ENCODE assay signal across 31 mouse cellular contexts in genomic region chr11:19922208-19922607, GRCm38 (mm10).
"Had no signal": no experiment of that assay in that cellular context is flagged by ENCODE, and none has a peak within 500 bp of the region (broad histone marks: within the 10 kb centered on the region; RNA-seq: fewer than 3 reads in every experiment).

No protein-coding gene starts in this region.

- H3K9ac ChIP-seq: limb, embryonic 12.5 days; limb, embryonic 13.5 days; limb, embryonic 15.5 days; liver, embryonic 12.5 days; liver, embryonic 13.5 days; liver, embryonic 14.5 days; liver, embryonic 15.5 days; liver, postnatal 0 days; lung, embryonic 14.5 days; lung, embryonic 15.5 days; midbrain, embryonic 12.5 days; midbrain, embryonic 13.5 days; midbrain, embryonic 15.5 days had no signal

- ATAC-seq: liver, embryonic 12.5 days; liver, postnatal 0 days; lung, postnatal 0 days; midbrain, embryonic 13.5 days; midbrain, embryonic 15.5 days; midbrain, embryonic 16.5 days had no signal

- H3K4me2 ChIP-seq: limb, embryonic 12.5 days; limb, embryonic 13.5 days; limb, embryonic 15.5 days; liver, embryonic 11.5 days; liver, embryonic 12.5 days; liver, embryonic 13.5 days; liver, embryonic 15.5 days; lung, embryonic 14.5 days; lung, embryonic 15.5 days; midbrain, embryonic 11.5 days; midbrain, embryonic 12.5 days; midbrain, embryonic 13.5 days; midbrain, embryonic 15.5 days had no signal

- H3K4me3 ChIP-seq: limb, embryonic 10.5 days; limb, embryonic 12.5 days; limb, embryonic 13.5 days; limb, embryonic 15.5 days; liver, embryonic 12.5 days; liver, embryonic 13.5 days; liver, embryonic 15.5 days; lung, embryonic 15.5 days; megakaryocyte, embryonic 14.5 days; midbrain, embryonic 12.5 days; midbrain, embryonic 13.5 days; midbrain, embryonic 15.5 days; myocyte had no signal

- H3K9me3 ChIP-seq: limb, embryonic 10.5 days; limb, embryonic 12.5 days; limb, embryonic 13.5 days; limb, embryonic 15.5 days; liver, embryonic 12.5 days; liver, embryonic 13.5 days; liver, embryonic 15.5 days; lung, embryonic 15.5 days; megakaryocyte, embryonic 14.5 days; midbrain, embryonic 10.5 days; midbrain, embryonic 12.5 days; midbrain, embryonic 13.5 days; midbrain, embryonic 15.5 days had no signal

- H3K36me3 ChIP-seq: limb, embryonic 12.5 days; limb, embryonic 13.5 days; limb, embryonic 15.5 days; liver, embryonic 12.5 days; liver, embryonic 13.5 days; liver, embryonic 15.5 days; lung, embryonic 15.5 days; midbrain, embryonic 10.5 days; midbrain, embryonic 12.5 days; midbrain, embryonic 13.5 days; midbrain, embryonic 15.5 days had no signal

- DNase-seq: left cerebral cortex, postnatal 4 days; liver; liver, embryonic 13.5 days; liver, postnatal 0 days; lung, adult 18-20 months; lung, adult 2 months; lung, embryonic 14.5 days; lung, postnatal 10 days; lung, postnatal 14 days; lung, postnatal 36 days; lung, postnatal 4 days; midbrain, embryonic 14.5 days had no signal

- H3K27ac ChIP-seq: limb, embryonic 12.5 days; limb, embryonic 13.5 days; limb, embryonic 15.5 days; liver, embryonic 12.5 days; liver, embryonic 13.5 days; liver, embryonic 14.5 days; liver, embryonic 15.5 days; lung, embryonic 15.5 days; macrophage; midbrain, embryonic 10.5 days; midbrain, embryonic 12.5 days; midbrain, embryonic 13.5 days; midbrain, embryonic 15.5 days had no signal

- H3K27me3 ChIP-seq: limb, embryonic 12.5 days; limb, embryonic 13.5 days; limb, embryonic 15.5 days; liver, embryonic 12.5 days; liver, embryonic 13.5 days; lung, embryonic 15.5 days; megakaryocyte, embryonic 14.5 days; midbrain, embryonic 15.5 days had no signal
